In the genomic region with DNA sequence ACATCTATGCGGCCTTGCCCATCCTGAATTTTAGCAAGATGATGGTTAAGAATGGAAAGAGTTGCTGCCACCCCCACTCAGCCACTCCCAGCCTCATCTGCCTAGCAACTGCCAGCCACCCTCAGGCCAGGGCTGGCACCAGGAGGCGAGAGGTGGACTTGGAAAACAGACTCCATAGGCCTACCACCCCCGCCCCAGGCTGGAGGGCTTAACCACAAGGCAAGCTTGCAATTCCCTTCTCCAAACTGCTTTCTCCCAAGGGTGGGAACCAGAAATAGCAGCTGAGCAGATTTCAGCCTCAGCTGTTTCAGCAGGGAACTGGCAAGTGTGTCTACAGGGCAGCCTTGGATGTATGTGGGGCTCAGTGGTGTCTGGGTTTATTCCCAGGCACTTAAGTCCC, we compare ENCODE assay signal across 12 mouse cellular contexts. TPM values are rescaled to one million over a fixed set of nuclear protein-coding genes. Genes with fewer than 3 reads are reported as not detected.
A peak's percentile ranks its signal among the peaks of the same experiment; 100 is the strongest.
DNase-seq lines count a peak whose midpoint lies in the region; ATAC-seq lines count a peak whose summit lies in the region.
"Had no signal": no experiment of that assay in that cellular context is flagged by ENCODE, and none has a peak within 500 bp of the region (broad histone marks: within the 10 kb centered on the region; RNA-seq: fewer than 3 reads in every experiment).

No protein-coding gene starts in this region.

- H3K9me3 ChIP-seq in neural tube, embryonic 13.5 days: no peaks in the 10 kb centered on the region

- H3K4me3 ChIP-seq in neural tube, embryonic 13.5 days: no peak overlapping the region

- WGBS in neural tube, embryonic 13.5 days: 88% methylated on average over 3 of the region's 3 CpGs

- H3K36me3 ChIP-seq in neural tube, embryonic 13.5 days: peaks cover 100% of the 10 kb centered on the region

- H3K27ac ChIP-seq in neural tube, embryonic 13.5 days (replicated peaks): peak overlapping the region; percentile 75; the same call in 1 of the 2 replicates
- H3K27ac ChIP-seq: macrophage had no signal

- no peak for ATAC-seq in neural tube, embryonic 13.5 days (ENCODE audit: low read depth)
- ATAC-seq: forebrain, embryonic 14.5 days; intestine, postnatal 0 days had no signal

- intact Hi-C loops in left cerebral cortex, postnatal 14 days (cut with DNase I): loop anchor here (5.0 kb wide), 1 partner anchor 59 kb away; a partner anchor contains a TSS
- intact Hi-C loops in gastrocnemius, postnatal 14 days (cut with DNase I; ENCODE audit: low total_unique reads): no loop called here

- H3K27me3 ChIP-seq in neural tube, embryonic 13.5 days: no peaks in the 10 kb centered on the region

- no peak overlapping the region for H3K9ac ChIP-seq in neural tube, embryonic 13.5 days

- DNase-seq in cerebellum, postnatal 25 days: peak; percentile 38 to 56
- no peak for DNase-seq in cerebellum, adult 9-10 months
- DNase-seq in neural tube, embryonic 10.5 days (ENCODE audit: extremely low spot score, low spot score): no peak
- DNase-seq in left cerebral cortex, postnatal 14 days (ENCODE audit: low spot score in 2 of 2): peak; percentile 62 to 76
- no peak for DNase-seq in spleen, postnatal 10 days (ENCODE audit: low spot score in 2 of 2)
- DNase-seq in B cell, adult 2 months: no peak
- no peak for DNase-seq in gastrocnemius, postnatal 14 days
- DNase-seq: liver had no signal

- no peaks in the 10 kb centered on the region; the same call in 1 of the 2 replicates for H3K4me1 ChIP-seq in neural tube, embryonic 13.5 days (replicated peaks)

- H3K4me2 ChIP-seq in neural tube, embryonic 13.5 days: no peak overlapping the region

RNA-seq across cellular contexts. Expression of a gene that starts 21.6 kb away (rescaled TPM):
- 0.29 and 0.55 TPM in 2 replicates for polyA plus RNA-seq in neural tube, embryonic 13.5 days (2015; fragmentation: Nextera tagmentation; extraction: Ambion mirVana)
- 1 to 10 TPM in 1 of 2 experiments, under 1 TPM in 1; 0.59 to 1.3 TPM for total RNA-seq in left cerebral cortex, postnatal 14 days (2021)
- under 1 TPM; 0.10 to 0.13 TPM for total RNA-seq in gastrocnemius, postnatal 14 days (2021)

RNA-seq across cellular contexts. Expression of a gene that starts 39.2 kb away (rescaled TPM):
- polyA plus RNA-seq in neural tube, embryonic 13.5 days (2015; fragmentation: Nextera tagmentation; extraction: Ambion mirVana): 4.5 and 6.1 TPM in 2 replicates
- total RNA-seq in left cerebral cortex, postnatal 14 days (2021): under 1 TPM in 1 of 2 experiments, not detected in 1; 0.47 TPM
- total RNA-seq in gastrocnemius, postnatal 14 days (2021): not detected
- polyA plus RNA-seq: macrophage had no signal

RNA-seq across cellular contexts. Expression of a gene that starts 59.3 kb away (rescaled TPM):
- polyA plus RNA-seq in neural tube, embryonic 13.5 days (2015; fragmentation: Nextera tagmentation; extraction: Ambion mirVana): 142 and 147 TPM in 2 replicates
- total RNA-seq in left cerebral cortex, postnatal 14 days (2021): 100 to 1,000 TPM; 177 to 205 TPM
- total RNA-seq in gastrocnemius, postnatal 14 days (2021): 10 to 100 TPM; 68.1 to 85.9 TPM

Comparison
In these comparisons a context has a peak if more than half of its experiments do, and no peak if none do; other contexts are left out.
1. DNase-seq: peak in cerebellum, postnatal 25 days (2 of 2) and left cerebral cortex, postnatal 14 days (2 of 2); none in cerebellum, adult 9-10 months (single experiment), neural tube, embryonic 10.5 days (single experiment), spleen, postnatal 10 days (0 of 2), B cell, adult 2 months (0 of 2) and gastrocnemius, postnatal 14 days (single experiment).